Mouse (Mus musculus) stomach, embryonic 15.5 days (tissue): ENCODE measurements around the gene Fgf3. TPM values are rescaled to one million over a fixed set of nuclear protein-coding genes. Genes with fewer than 3 reads are reported as not detected.

ENCODE experiments used
- ATAC-seq: fragments of 200-750 bp; cut with Nextera tagmentation; 2 replicates; pipeline ENCODE4 v1.8.0; 2017; ENCODE audit warnings: low read depth, moderate number of reproducible peaks, moderate TSS enrichment; ENCODE audit not compliant: insufficient read depth, low FRiP score
- H3K27ac ChIP-seq: fragments of 300-500 bp; sonication (generic); 2 replicates; pipeline ENCODE4 v1.5.1; 2015; ENCODE audit warnings: mild to moderate bottlenecking, inconsistent platforms
- H3K27me3 ChIP-seq: fragments of 300-500 bp; sonication (generic); replicated peaks from 2 replicates; pipeline ENCODE4 v1.6.1; 2015; ENCODE audit warnings: inconsistent platforms
- H3K36me3 ChIP-seq: fragments of 300-500 bp; sonication (generic); 2 replicates; pipeline ENCODE4 v1.6.1; 2015; ENCODE audit warnings: inconsistent platforms
- H3K4me1 ChIP-seq: fragments of 300-500 bp; sonication (generic); 2 replicates; pipeline ENCODE4 v1.6.1; 2015; ENCODE audit warnings: inconsistent platforms
- H3K4me2 ChIP-seq: fragments of 300-500 bp; sonication (generic); 2 replicates; pipeline ENCODE4 v1.6.1; 2015; ENCODE audit warnings: mild to moderate bottlenecking, inconsistent platforms
- H3K4me3 ChIP-seq: fragments of 300-500 bp; sonication (generic); replicated peaks from 2 replicates; pipeline ENCODE4 v1.5.1; 2015; ENCODE audit warnings: inconsistent platforms
- H3K9ac ChIP-seq: fragments of 300-500 bp; sonication (generic); 2 replicates; pipeline ENCODE4 v1.6.1; 2015; ENCODE audit warnings: inconsistent platforms
- H3K9me3 ChIP-seq: fragments of 300-500 bp; sonication (generic); 2 replicates; pipeline ENCODE4 v1.6.1; 2016; ENCODE audit warnings: inconsistent platforms
- WGBS: fragments of 180-500 bp; shearing (Covaris S2); methylation state at CpG from one replicate; pipeline ENCODE4 v1.1.7; 2015; 5-methylcytosine and 5-hydroxymethylcytosine counted together
- polyA plus RNA-seq: library from polyadenylated mRNA; unstranded; fragments of >200 nt; fragmentation: Nextera tagmentation; extraction: Ambion mirVana; gene quantifications from 2 replicates; pipeline ENCODE4 v1.2.1, GENCODE M21; 2015

Gene Fgf3
- polyA plus RNA-seq, 1 experiment from 2014 or later = not detected

GRCm38 (mm10) chr7:144861769-144862070 lies 23.8 kb downstream of the Fgf3 start:
- ATAC-seq = no peak; the same call in 1 of the 2 replicates
- Histone ChIP-seq H3K4me2 (peak overlapping the region; percentile 30), H3K27me3 (peaks cover 63% of the 10 kb centered on the region), H3K9me3 (no peaks in the 10 kb centered on the region), H3K27ac (no peak overlapping the region), H3K4me1 (peaks cover 13% of the 10 kb centered on the region), H3K36me3 (no peaks in the 10 kb centered on the region), H3K9ac (no peak overlapping the region), H3K4me3 (peak overlapping the region; percentile 19; the same call in 1 of the 2 replicates)
- under 1% methylated on average over 28 of the region's 28 CpGs for WGBS

DNA sequence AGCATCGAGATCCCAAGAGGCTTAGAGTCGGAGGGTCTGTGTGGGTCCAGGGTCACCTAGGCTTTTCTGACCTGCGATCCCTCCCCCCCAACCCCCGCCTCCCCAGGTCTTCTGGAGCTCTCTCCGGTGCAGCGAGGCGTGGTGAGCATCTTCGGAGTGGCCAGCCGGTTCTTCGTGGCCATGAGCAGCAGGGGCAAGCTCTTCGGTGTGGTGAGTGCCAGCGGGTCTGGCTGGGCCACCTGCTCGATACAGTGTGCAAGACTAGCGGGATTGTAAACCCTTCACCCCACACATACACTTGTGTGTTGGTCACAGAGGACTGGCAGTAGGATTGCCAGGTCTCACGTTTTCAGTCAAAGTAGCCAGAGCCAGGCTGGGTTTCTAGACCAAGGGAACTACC lies 24.2 kb downstream of the Fgf3 start:
- no peaks in the 10 kb centered on the region for H3K36me3 ChIP-seq
- no peak for ATAC-seq
- H3K9ac ChIP-seq = no peak overlapping the region
- peak overlapping the region; percentile 30; the same call in 1 of the 2 replicates for H3K4me2 ChIP-seq
- H3K9me3 ChIP-seq = no peaks in the 10 kb centered on the region
- peaks cover 13% of the 10 kb centered on the region for H3K4me1 ChIP-seq
- H3K27ac ChIP-seq = no peak overlapping the region
- H3K27me3 ChIP-seq = peaks cover 63% of the 10 kb centered on the region
- H3K4me3 ChIP-seq = no peak overlapping the region
- WGBS = 1% methylated on average over 15 of the region's 15 CpGs

- H3K4me1 ChIP-seq = peaks cover 13% of the 10 kb centered on the region
- H3K9me3 ChIP-seq = no peaks in the 10 kb centered on the region
- H3K27ac ChIP-seq = no peak overlapping the region
- H3K36me3 ChIP-seq = no peaks in the 10 kb centered on the region
- no peak overlapping the region for H3K4me3 ChIP-seq
- H3K9ac ChIP-seq = no peak overlapping the region
- 6% methylated on average over 18 of the region's 18 CpGs for WGBS
- H3K4me2 ChIP-seq = no peak overlapping the region
- no peak for ATAC-seq
- peaks cover 63% of the 10 kb centered on the region for H3K27me3 ChIP-seq
Observed at GRCm38 (mm10) chr7:144862712-144863111, 24.8 kb downstream of the Fgf3 start.

DNA sequence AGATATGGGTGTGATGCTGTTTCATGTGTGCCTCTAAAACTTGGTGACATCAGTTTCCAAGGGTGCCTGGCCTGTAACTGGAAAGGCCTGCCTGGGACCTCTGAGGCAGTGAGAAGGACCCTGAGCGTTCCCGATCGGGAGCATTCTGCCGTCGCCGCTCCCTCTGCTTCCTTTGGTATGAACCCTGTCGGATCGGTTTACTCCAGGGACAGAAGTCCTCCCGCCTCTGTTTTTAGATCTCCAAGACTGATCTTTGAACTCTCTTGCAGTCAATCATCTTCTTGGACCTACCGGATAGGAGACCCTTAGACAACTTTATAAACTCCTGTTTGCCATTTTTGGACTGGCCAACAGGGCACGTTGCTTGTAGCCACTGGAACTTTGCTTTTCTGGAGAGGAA lies 25.3 kb downstream of the Fgf3 start:
- no peak for ATAC-seq
- Histone ChIP-seq H3K4me1 (peaks cover 13% of the 10 kb centered on the region), H3K4me3 (no peak overlapping the region), H3K9me3 (no peaks in the 10 kb centered on the region), H3K27me3 (peaks cover 63% of the 10 kb centered on the region), H3K9ac (no peak overlapping the region), H3K27ac (no peak overlapping the region), H3K36me3 (no peaks in the 10 kb centered on the region), H3K4me2 (no peak overlapping the region)
- WGBS = 6% methylated on average over 11 of the region's 11 CpGs

- Histone ChIP-seq H3K4me1 (peaks cover 13% of the 10 kb centered on the region), H3K36me3 (no peaks in the 10 kb centered on the region), H3K4me2 (no peak overlapping the region), H3K27me3 (peaks cover 63% of the 10 kb centered on the region), H3K9me3 (no peaks in the 10 kb centered on the region), H3K9ac (no peak overlapping the region), H3K27ac (no peak overlapping the region), H3K4me3 (no peak overlapping the region)
- WGBS = 43% methylated on average over 3 of the region's 3 CpGs
- ATAC-seq = no peak
Observed at GRCm38 (mm10) chr7:144864160-144864670, 26.3 kb downstream of the Fgf3 start.

DNA sequence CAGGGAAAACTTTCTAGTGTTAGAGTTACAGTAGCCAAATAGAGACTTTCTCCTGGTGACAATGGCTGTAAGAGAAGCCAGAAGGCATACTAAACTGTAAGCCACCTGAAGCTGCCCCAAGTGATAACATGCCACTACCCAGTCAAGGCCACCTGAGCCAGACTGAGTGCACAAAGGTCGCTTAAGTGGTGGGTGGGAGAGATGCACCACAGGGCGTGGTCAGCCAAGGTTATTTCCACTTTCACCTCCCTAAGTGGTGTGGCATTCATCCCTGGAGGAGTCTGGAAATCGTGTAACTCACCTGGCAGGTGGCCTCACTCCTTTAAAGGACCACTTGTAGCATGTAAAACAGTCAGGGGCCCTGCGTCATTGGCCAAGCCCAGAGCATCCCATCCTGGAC lies 29.3 kb downstream of the Fgf3 start:
- no peaks in the 10 kb centered on the region for H3K36me3 ChIP-seq
- H3K4me3 ChIP-seq = no peak overlapping the region
- H3K27me3 ChIP-seq = peaks cover 33% of the 10 kb centered on the region
- 0 out of 2 replicates have a peak, but pooled peaks cover under 1% of the 10 kb centered on the region for H3K4me1 ChIP-seq
- no peak overlapping the region for H3K9ac ChIP-seq
- no peak overlapping the region for H3K27ac ChIP-seq
- WGBS = 52% methylated on average over 4 of the region's 4 CpGs
- ATAC-seq = no peak
- H3K4me2 ChIP-seq = no peak overlapping the region
- H3K9me3 ChIP-seq = no peaks in the 10 kb centered on the region

GRCm38 (mm10) chr7:144867602-144868001 lies 29.7 kb downstream of the Fgf3 start:
- WGBS = 77% methylated on average over 8 of the region's 8 CpGs
- Histone ChIP-seq H3K4me1 (no peaks in the 10 kb centered on the region), H3K4me2 (no peak overlapping the region), H3K27ac (no peak overlapping the region), H3K27me3 (peaks cover 30% of the 10 kb centered on the region), H3K9ac (no peak overlapping the region), H3K36me3 (no peaks in the 10 kb centered on the region), H3K4me3 (no peak overlapping the region), H3K9me3 (no peaks in the 10 kb centered on the region)
- ATAC-seq = no peak

DNA sequence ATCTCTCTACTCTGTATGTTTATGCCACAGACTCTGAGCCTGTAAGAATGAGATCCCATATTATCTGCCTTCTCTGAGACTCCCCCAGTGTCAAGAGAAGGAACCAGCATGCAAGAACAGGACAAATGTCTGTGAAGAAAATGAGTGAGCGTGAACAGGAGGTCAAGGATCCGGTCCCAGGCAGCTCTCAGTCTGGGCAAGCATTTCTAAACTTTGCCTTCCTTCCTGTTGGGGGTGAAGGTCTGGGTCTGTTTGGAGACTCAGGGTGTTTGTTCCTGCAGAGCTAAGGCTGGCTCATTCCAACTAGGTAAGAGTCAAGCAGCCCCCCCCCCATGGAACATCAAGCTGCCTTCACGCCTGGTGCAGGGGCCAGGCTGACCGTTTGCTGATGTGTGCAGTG lies 34.5 kb downstream of the Fgf3 start:
- Histone ChIP-seq H3K4me1 (no peaks in the 10 kb centered on the region), H3K4me3 (no peak overlapping the region), H3K27ac (no peak overlapping the region), H3K9ac (no peak overlapping the region), H3K36me3 (no peaks in the 10 kb centered on the region), H3K4me2 (no peak overlapping the region), H3K27me3 (no peaks in the 10 kb centered on the region), H3K9me3 (no peaks in the 10 kb centered on the region)
- 56% methylated on average over 4 of the region's 4 CpGs for WGBS
- ATAC-seq = no peak

DNA sequence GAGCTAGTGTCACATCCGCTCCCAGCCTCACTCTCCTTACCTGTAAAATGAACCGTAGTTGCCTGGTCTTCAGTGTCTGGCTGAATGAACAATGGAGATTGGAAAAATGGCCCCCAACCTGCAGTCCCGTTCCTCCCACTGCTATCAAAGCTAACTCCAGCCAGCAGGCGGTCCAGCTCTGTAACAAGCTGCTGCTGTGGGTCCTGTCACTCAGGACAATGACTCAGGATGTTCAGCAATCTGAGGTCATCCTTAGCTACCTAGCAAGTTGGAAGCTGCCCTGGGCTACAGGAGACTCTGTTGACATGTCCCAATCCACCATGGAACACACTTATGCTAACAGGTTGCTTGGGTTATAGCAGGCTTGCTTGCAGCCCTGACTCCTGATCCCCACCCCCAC lies 35.3 kb downstream of the Fgf3 start:
- Histone ChIP-seq H3K36me3 (no peaks in the 10 kb centered on the region), H3K27ac (no peak overlapping the region), H3K4me1 (no peaks in the 10 kb centered on the region), H3K27me3 (no peaks in the 10 kb centered on the region), H3K9me3 (no peaks in the 10 kb centered on the region), H3K4me2 (no peak overlapping the region), H3K4me3 (no peak overlapping the region), H3K9ac (no peak overlapping the region)
- ATAC-seq = no peak
- 81% methylated on average over 4 of the region's 4 CpGs for WGBS

GRCm38 (mm10) chr7:144874226-144874625 lies 36.3 kb downstream of the Fgf3 start:
- ATAC-seq = no peak
- Histone ChIP-seq H3K27ac (no peak overlapping the region), H3K36me3 (no peaks in the 10 kb centered on the region), H3K9ac (no peak overlapping the region), H3K4me2 (no peak overlapping the region), H3K4me3 (no peak overlapping the region), H3K9me3 (no peaks in the 10 kb centered on the region), H3K4me1 (no peaks in the 10 kb centered on the region), H3K27me3 (no peaks in the 10 kb centered on the region)
- WGBS = 72% methylated on average over 4 of the region's 4 CpGs

DNA sequence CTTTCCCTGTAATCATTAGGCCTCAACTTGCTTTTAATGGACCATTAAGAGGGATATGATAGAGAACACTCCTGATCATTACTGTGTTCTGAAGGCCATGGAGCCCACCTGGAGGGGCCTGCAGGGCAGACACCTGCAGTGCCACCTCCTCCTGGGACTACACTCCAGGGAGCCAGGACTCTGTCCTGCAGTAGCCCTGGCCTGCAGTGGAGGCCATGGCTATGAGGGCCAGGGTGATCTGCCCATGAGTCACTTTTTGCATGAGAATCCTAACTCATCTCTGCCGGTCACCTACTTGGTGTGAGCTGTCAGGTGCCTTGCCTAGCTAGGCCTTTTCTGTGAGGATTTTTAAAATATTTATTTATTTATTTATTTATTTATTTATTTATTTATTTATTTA lies 40.5 kb downstream of the Fgf3 start:
- Histone ChIP-seq H3K4me2 (no peak overlapping the region), H3K9ac (no peak overlapping the region), H3K36me3 (no peaks in the 10 kb centered on the region), H3K4me1 (no peaks in the 10 kb centered on the region), H3K27me3 (no peaks in the 10 kb centered on the region), H3K9me3 (no peaks in the 10 kb centered on the region), H3K27ac (no peak overlapping the region), H3K4me3 (no peak overlapping the region)
- ATAC-seq = no peak
- 80% methylated on average over 1 of the region's 1 CpGs for WGBS

DNA sequence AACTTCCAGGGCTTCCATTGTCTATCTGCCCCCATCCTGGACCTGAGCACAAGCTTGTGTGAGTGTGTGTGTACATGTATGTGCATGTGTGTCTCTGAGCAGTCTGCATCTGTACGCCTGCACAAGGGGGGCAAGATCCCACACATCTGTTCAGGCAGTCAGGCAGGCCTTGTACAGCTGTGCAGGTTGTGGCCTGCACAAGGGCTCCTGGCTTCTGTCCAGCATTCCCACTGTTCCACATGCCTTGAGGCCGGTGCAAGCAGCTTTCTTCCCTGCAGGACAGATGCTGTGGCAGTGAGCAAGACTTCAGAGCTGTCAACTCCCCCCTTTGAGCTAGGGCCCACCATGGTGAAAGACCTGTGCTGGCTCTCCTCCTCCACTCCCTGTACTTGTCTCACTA lies 45.2 kb downstream of the Fgf3 start:
- no peak for ATAC-seq
- H3K36me3 ChIP-seq = no peaks in the 10 kb centered on the region
- H3K9me3 ChIP-seq = no peaks in the 10 kb centered on the region
- no peaks in the 10 kb centered on the region for H3K27me3 ChIP-seq
- no peak overlapping the region for H3K27ac ChIP-seq
- H3K4me1 ChIP-seq = no peaks in the 10 kb centered on the region
- H3K9ac ChIP-seq = no peak overlapping the region
- H3K4me3 ChIP-seq = no peak overlapping the region
- H3K4me2 ChIP-seq = no peak overlapping the region
- WGBS = 23% methylated on average over 2 of the region's 2 CpGs

DNA sequence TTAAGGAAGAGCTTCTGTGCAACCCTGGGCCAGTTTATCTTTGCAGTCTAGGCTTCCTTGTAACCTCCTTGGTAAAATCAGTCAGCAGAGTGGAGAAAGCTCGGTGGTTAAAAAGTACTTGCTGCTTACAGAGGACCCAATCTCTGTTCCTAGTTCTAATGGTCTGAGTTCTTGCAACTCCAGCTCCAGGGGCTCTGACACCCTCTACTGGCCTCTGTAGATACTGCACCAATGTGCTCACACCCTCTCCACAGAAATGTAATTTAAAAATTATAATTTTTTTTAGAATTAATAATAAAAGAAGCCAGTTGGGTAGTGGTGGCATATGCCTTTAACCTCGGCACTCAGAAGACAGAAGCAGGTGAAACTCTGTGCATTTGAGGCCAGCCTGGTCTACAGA lies 49.8 kb downstream of the Fgf3 start:
- Histone ChIP-seq H3K4me3 (no peak overlapping the region), H3K4me2 (no peak overlapping the region), H3K4me1 (no peaks in the 10 kb centered on the region), H3K9ac (no peak overlapping the region), H3K36me3 (no peaks in the 10 kb centered on the region), H3K27ac (no peak overlapping the region), H3K27me3 (peaks cover 17% of the 10 kb centered on the region; the same call in 1 of the 2 replicates), H3K9me3 (no peaks in the 10 kb centered on the region)
- ATAC-seq = no peak
- WGBS = 74% methylated on average over 2 of the region's 2 CpGs
